Mouse (Mus musculus) spleen, embryonic (tissue): Measurements from ENCODE around the gene Ddr1.

Experiments
- CTCF ChIA-PET: fragments of 350-600 bp; sonication (Branson Sonifier 250); formaldehyde crosslinking; loops from one replicate; lab custom pipeline; 2022; lab: Charles Lee

The Ddr1 gene

GRCm38 (mm10) chr17:35643609-35644236, 60.7 kb downstream of the Ddr1 start, which contains the start of gene Mucl3:
TSS of gene Mucl3 (minus strand) at chr17:35643695.
- CTCF ChIA-PET: no interaction called here

DNA sequence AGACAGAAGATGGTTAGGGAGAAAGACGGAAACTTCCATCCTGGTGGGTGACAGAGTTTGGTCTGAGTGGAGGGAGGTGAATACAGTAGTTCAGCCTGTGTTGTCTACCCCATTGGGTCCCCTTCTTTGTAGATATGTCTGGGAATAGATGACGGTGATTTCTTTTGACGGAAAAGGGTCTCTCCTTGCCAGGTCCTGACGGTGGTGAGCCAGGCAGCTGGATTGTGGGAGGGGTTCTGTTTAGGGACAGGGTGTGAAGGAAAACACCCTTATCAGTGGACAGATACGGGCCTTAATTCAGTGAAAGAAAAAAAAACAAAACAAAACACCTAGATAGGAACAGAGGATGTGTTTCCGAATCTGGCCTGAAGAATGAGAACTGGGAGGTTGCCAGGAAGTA, 65.1 kb downstream of the Ddr1 start:
- CTCF ChIA-PET: no interaction called here

DNA sequence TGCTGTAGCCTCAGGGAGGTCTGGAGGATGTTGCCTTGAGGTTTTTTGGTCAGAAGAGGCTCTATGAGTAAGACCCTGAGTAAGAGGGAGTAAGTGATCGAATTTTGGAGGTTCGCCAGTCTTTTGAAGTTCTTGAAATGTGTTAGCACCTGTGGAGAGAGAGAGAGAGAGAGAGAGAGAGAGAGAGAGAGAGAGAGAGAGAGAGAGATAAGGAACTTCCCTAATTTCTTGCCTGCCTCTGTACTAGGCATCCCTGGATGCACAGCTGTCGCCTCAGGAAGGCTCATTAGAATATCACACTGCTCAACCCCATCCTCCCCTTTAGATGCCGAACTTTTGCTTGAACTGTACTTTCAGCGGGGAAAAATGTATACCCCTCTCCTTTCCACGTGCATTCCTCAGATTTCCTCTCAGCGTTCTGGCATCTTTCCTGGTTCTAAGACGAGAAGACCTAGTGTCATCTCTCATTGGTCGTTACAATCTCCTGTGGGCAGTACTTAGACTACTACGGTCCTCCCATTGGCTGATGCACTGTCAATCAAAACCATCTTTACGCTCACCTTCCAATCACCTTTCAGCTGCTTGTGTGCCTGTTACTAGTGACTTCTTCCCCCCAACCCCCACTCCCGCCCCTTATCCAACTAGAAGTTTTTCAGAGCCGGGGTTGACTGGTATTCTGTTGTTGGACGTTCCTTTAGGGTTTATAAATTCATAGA, 65.8 kb downstream of the Ddr1 start:
- CTCF ChIA-PET: interaction anchor here (0.6 kb wide), 1 partner anchor 27 kb away, joined by 3 read pairs; no protein-coding TSS in a partner anchor

DNA sequence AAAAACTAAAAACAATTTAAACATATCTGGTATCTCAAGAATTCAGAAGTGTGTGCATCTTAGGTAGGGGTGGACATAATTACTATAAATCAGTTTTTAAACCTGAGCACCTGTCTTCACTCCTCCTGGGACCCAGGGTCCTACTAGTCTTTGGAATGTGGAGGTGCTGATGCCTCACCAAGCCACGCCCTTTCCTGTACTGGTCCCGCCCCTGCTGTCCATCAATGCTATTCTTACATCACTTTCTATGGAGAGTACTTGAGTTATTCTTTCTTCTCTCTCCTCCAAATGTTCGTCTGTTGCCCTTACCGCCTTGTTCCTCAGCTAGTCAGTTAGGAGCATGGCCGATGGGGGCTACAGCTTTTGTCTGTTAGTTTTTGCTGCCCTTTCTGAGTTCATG, 68.1 kb downstream of the Ddr1 start:
- CTCF ChIA-PET: no interaction called here

GRCm38 (mm10) chr17:35635699-35636111, 68.7 kb downstream of the Ddr1 start:
- CTCF ChIA-PET: no interaction called here

GRCm38 (mm10) chr17:35635202-35635601, 69.2 kb downstream of the Ddr1 start:
- CTCF ChIA-PET: interaction anchor here (0.6 kb wide), 1 partner anchor 385 kb away, joined by 3 read pairs; the partner anchor contains the start of gene H2-T24

DNA sequence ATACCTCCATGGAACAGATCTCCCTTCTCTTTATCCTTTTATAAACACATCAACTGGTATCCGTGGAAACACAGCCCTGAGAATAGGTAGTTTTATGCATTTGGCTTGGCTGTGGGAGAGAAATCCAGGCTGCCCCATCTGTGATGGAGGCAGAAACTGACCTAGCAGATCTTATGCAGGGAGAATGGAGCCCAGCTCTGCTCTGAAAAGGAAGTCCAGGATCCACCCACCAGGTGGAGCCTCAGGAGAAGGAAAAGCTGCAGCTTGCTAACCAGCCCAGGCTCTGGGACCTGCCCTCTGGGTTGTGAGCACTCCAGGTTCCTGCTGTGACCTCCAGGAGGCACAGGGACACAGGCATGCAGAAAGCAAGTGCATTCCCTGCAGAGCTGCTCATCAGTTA, 70.4 kb downstream of the Ddr1 start:
- CTCF ChIA-PET: interaction anchor here (1.1 kb wide), 1 partner anchor 42 kb away, joined by 4 read pairs; no protein-coding TSS in a partner anchor
